Mouse (Mus musculus) adrenal gland, postnatal 25 days (tissue): ENCODE measurements at regions not wholly inside any gene's neighbourhood (a gene's known extent, or its start where the extent isn't known, plus 50 kb on each side); places are given as distances from the start of the nearest gene placed in this dataset.

ENCODE experiments used
- DNase-seq: peaks from one replicate; pipeline ENCODE4 v3.0.0; 2021; ENCODE audit warnings: mixed read lengths

DNA sequence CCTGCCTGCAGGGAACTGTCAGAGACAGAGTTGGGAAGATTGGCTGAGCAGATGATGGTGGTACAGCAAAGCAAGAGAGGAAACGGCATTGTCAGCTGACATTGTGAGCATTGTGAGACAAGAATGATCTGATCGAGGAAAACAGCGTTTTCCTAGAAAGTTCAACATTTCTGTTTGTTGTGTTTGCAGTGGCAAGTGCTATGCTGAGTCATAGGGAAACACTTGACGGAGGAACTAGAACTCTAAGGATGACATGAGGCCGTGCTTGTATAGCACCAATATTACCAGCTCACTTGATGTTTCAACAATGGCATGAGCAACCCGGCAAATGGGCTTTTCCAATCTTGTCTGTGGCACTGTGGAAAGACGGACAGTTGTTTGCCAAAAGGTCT is 146.7 kb upstream of the Serp2 start:
- no peak for DNase-seq

GRCm38 (mm10) chr14:76702709-76703372 is 146.2 kb upstream of the Serp2 start:
- DNase-seq = no peak

DNA sequence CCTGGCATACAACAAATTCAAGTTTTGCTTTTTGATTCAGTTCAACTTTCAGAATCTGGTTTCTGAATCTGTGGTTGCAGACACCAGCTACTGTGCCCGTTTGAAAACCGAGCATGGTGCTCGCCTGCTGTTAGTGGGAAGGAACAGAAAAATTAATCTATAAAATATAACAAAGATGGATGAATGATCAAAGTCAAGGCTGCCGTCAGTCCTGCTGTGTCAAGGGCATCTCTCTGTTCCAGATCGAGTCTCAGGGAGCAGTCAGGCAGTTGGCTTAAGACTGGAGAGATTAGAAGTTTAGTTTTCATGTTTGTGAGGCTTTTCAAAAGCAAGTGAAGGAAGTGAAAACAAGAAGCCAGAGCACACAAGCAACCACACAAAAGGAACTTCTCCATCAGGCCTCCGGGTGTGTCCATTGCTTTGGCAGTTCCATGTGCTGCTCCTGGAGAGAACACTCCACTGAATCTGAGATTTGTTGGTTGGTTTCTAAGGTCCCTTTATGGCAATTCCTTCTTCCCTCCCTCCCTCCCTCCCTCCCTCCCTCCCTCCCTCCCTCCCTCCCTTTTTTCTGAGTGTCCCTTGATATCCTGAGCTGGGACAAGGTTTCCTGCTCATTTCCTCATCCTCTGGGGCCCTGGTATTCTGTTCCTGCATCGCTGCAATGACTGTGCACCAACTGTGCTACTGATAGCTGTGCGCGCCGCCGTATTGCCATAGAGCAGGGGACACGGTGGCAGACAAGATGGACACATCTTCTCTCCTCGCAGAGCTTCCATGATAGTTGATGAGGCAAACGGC is 145.4 kb upstream of the Serp2 start:
- no peak for DNase-seq

- DNase-seq = no peak
Measured at GRCm38 (mm10) chr14:76701304-76701703, 144.6 kb upstream of the Serp2 start.

- no peak for DNase-seq
Measured at GRCm38 (mm10) chr14:76700796-76701195, 144.1 kb upstream of the Serp2 start.

- DNase-seq = no peak
Measured at GRCm38 (mm10) chr14:76700190-76700589, 143.5 kb upstream of the Serp2 start.

- peak; percentile 30 for DNase-seq
Measured at GRCm38 (mm10) chr14:76698718-76699402, 142.2 kb upstream of the Serp2 start.

- no peak for DNase-seq
Measured at GRCm38 (mm10) chr14:76696729-76697128, 140.0 kb upstream of the Serp2 start.

GRCm38 (mm10) chr14:76695691-76696355 is 139.1 kb upstream of the Serp2 start:
- DNase-seq = no peak

GRCm38 (mm10) chr14:76694894-76695293 is 138.2 kb upstream of the Serp2 start:
- DNase-seq = no peak

- DNase-seq = no peak
Measured at GRCm38 (mm10) chr14:76693351-76694317, 136.9 kb upstream of the Serp2 start.

DNA sequence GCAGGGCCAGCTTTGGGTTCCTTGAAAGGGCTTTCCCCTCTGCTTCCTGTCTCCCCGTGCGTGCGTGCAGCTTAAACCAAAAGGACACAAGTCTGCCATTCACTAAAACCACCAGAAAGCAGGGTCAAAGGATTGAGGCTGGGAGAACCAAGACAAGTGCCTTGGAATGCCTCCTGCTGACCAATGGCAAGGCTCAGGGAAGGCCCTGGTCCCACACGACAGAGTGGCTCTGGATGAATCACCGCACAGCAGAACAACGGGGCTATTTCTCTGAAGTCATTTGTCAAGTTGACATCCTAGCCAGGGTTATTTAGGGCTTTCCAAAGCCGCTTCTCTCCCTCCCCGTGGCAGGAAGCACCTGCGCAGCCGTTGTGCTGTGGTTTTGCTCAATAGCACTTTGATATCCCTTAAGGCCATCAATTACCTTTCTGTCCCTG is 131.3 kb upstream of the Serp2 start:
- DNase-seq = peak; percentile 61

DNA sequence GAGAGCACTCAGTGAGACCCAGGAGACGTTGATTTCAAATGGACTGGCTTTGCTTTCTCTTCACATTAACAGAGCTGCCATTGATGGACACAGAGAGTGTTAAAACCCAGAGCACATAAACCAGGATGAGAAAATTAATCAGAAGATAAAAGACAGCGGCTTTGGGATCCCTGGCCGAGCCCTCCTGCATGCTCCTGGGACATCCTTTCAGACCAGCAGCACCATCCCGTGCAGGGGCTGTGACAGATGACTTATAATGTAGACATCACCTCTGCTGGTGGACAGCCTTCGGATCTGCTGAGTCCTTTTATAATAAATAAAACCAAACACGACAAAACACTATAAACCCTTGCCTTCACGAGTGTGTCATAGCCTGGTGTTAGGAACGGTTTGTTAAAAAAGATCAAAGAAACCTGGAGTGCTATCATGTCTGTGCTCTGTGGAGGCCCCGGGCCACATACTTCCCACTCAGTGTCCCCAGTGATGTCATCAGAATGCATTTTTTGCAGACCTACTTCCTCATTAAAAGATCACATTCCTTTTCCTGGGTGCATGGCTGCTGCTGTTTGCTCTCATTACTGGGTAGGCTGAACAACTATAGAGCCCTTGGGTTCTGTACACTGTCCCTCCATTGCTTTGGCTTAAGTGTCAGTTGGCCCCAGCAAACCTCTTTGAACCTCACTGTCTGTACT is 130.2 kb upstream of the Serp2 start:
- DNase-seq = no peak

DNA sequence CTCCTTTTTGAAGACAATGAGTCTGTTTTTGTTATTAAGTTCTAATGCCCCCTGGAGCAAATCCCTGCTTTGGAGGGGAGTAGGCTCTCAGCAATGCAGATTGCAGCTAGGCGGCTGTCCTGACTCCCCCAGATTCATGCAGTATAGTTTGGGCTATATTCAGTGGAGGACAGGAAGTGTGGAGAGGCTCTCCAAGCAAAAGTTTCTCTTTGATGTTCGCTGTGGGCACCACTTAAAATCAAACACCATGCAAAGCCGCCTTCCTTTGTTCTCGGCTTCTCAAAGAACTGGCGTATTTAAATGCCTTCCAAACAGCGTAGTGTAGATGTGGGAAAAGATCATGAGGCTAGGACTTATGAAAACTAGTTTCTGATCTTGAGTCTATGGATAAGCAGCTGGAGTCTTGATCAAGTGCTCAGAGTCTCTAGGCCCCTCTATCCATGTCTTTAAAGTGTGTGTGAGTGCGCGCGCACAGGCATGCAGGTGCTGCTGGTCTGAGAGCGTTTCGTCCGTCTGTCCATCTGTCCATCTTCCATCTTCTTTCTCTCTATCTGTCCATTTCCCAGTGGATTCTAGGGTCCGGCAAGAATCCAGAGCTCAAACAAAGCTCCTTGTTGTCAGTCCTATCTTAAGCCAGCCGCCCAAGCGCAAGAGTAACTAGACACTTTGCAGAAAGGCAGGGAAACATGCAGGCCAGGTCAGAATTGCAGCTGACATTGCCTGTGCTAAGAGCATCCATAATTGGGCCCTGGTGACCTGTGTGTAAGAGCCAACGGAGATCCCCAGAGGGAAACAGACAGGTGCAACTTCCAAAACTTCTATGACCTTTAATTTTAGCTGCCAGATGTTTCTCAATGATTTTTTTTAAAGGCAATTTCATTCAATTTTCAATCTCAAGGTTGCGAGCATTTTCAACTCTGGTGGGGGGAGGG is 129.4 kb upstream of the Serp2 start:
- no peak for DNase-seq

GRCm38 (mm10) chr14:76684327-76684726 is 127.6 kb upstream of the Serp2 start:
- no peak for DNase-seq

DNA sequence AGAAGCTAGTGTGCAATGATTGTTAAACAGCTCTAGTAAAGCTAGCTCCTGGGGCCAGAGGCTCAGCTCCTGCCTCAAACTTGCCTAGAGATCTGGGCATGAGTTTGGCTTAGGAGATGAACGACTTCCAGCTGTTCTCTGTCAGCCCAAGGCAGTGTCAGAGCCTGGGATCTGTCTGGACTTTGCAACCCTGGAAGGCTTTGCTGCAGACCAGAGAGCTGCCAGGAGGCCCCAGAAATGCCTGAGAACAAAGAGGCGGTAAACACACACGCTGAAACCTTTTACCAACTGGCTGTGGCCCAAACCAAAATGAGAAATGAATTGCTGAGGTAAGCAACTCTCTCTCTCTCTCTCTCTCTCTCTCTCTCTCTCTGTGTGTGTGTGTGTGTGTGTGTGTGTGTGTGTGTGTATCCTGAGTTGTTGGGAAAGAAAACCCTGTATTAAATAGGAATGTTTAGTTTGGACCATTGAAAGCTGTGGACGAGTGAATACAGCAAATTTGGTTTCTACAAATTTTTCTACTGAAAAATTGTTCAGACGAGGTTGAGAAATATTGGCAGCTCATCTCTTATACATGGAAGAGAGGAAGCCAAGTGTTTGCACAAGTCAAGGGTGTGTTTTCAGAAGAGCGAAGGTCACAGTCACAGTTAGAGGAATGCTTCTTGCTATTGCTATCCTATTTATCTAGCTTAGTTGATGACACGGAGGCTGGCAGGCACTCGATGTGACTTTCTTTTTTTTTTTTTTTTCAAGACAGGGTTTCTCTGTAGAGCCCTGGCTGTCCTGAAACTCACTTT is 125.1 kb upstream of the Serp2 start:
- DNase-seq = no peak

DNA sequence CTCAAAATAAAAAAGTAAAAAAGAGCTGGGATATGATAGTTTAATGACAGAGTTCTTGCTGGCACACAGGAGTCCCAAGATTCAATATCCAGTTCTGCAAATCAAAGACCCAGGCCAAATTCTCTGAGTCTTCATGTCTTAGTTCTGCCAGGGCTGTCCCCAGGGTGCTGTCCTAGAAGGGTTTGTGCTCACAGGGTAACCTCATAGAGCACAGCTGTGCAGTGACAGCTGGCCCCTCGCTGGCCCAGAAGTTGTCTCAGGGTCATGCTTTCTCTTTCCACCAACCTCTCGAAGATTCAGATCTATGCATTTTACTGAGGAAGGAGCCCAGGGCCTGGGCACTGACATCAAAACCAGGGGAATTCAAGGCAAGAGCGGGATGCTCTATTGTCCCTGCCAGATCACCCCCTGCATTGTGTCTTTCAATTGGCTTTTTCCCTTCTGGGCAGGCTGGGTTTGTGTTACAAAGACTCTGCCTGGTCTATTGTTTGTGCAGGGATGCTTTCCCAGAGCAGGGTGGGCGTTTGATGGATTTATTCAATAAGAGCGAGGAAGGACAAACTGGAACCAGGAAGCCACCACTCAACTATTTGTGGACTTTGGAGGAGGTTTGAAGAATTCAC is 121.9 kb upstream of the Serp2 start:
- no peak for DNase-seq

DNA sequence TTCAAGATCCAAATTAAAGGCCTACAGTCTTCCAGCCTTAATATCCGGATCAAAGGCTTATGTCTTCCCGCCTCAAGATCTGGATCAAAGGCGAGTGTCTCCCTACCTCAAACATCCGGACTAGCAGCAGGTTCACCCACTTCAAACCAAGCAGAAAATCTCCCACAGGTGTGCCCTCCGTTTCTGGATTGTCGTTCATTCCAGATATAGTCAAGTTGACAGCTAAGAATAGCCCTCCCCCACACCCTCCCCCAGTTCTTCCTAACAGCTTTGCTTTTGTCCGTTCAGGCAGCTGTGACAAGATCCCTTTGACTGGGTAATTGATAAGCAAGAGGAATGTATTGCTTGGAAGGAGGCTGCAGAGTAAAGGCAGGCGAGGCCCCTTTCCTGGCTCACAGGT is 118.3 kb upstream of the Serp2 start:
- DNase-seq = no peak
